Mouse (Mus musculus): ENCODE measurements at regions not wholly inside any gene's neighbourhood (a gene's known extent, or its start where the extent isn't known, plus 50 kb on each side); places are given as distances from the start of the nearest gene placed in this dataset.

GRCm38 (mm10) chr1:169051863-169052257 is 479.4 kb downstream of the Nuf2 start:
- H3K4me2 ChIP-seq (ENCODE audit: low read depth, low read length) = no peak overlapping the region
- ATAC-seq = no peak
- H3K27me3 ChIP-seq (replicated peaks; ENCODE audit: control insufficient read depth, insufficient read depth, low read length) = no peaks in the 10 kb centered on the region
- H3K9me3 ChIP-seq (ENCODE audit: control insufficient read depth, low read length) = no peaks in the 10 kb centered on the region
- no peak overlapping the region for H3K9ac ChIP-seq (ENCODE audit: low read depth, low read length)
- 63% methylated on average over 8 of the region's 8 CpGs for WGBS
- H3K4me3 ChIP-seq (ENCODE audit: low read length) = no peak overlapping the region
- H3K36me3 ChIP-seq (ENCODE audit: control insufficient read depth, insufficient read depth, low read length) = no peaks in the 10 kb centered on the region
- no peaks in the 10 kb centered on the region for H3K4me1 ChIP-seq (ENCODE audit: control insufficient read depth, insufficient read depth, low read length)
- no peak overlapping the region for H3K27ac ChIP-seq (ENCODE audit: low read length)

GRCm38 (mm10) chr1:169051085-169051862 is 480.0 kb downstream of the Nuf2 start:
- ATAC-seq = no peak
- no peak overlapping the region for H3K4me3 ChIP-seq (ENCODE audit: low read length)
- no peaks in the 10 kb centered on the region for H3K27me3 ChIP-seq (replicated peaks; ENCODE audit: control insufficient read depth, insufficient read depth, low read length)
- H3K27ac ChIP-seq (ENCODE audit: low read length) = no peak overlapping the region
- H3K9me3 ChIP-seq (ENCODE audit: control insufficient read depth, low read length) = no peaks in the 10 kb centered on the region
- WGBS = 35% methylated on average over 11 of the region's 11 CpGs
- H3K36me3 ChIP-seq (ENCODE audit: control insufficient read depth, insufficient read depth, low read length) = no peaks in the 10 kb centered on the region
- no peak overlapping the region for H3K9ac ChIP-seq (ENCODE audit: low read depth, low read length)
- no peak overlapping the region for H3K4me2 ChIP-seq (ENCODE audit: low read depth, low read length)
- no peaks in the 10 kb centered on the region for H3K4me1 ChIP-seq (ENCODE audit: control insufficient read depth, insufficient read depth, low read length)

GRCm38 (mm10) chr1:169049846-169050245 is 481.4 kb downstream of the Nuf2 start:
- 83% methylated on average over 2 of the region's 2 CpGs for WGBS
- ATAC-seq = no peak
- no peak overlapping the region for H3K4me2 ChIP-seq (ENCODE audit: low read depth, low read length)
- no peaks in the 10 kb centered on the region for H3K27me3 ChIP-seq (replicated peaks; ENCODE audit: control insufficient read depth, insufficient read depth, low read length)
- no peaks in the 10 kb centered on the region for H3K4me1 ChIP-seq (ENCODE audit: control insufficient read depth, insufficient read depth, low read length)
- H3K36me3 ChIP-seq (ENCODE audit: control insufficient read depth, insufficient read depth, low read length) = no peaks in the 10 kb centered on the region
- no peaks in the 10 kb centered on the region for H3K9me3 ChIP-seq (ENCODE audit: control insufficient read depth, low read length)
- no peak overlapping the region for H3K4me3 ChIP-seq (ENCODE audit: low read length)
- H3K9ac ChIP-seq (ENCODE audit: low read depth, low read length) = no peak overlapping the region
- H3K27ac ChIP-seq (ENCODE audit: low read length) = no peak overlapping the region

DNA sequence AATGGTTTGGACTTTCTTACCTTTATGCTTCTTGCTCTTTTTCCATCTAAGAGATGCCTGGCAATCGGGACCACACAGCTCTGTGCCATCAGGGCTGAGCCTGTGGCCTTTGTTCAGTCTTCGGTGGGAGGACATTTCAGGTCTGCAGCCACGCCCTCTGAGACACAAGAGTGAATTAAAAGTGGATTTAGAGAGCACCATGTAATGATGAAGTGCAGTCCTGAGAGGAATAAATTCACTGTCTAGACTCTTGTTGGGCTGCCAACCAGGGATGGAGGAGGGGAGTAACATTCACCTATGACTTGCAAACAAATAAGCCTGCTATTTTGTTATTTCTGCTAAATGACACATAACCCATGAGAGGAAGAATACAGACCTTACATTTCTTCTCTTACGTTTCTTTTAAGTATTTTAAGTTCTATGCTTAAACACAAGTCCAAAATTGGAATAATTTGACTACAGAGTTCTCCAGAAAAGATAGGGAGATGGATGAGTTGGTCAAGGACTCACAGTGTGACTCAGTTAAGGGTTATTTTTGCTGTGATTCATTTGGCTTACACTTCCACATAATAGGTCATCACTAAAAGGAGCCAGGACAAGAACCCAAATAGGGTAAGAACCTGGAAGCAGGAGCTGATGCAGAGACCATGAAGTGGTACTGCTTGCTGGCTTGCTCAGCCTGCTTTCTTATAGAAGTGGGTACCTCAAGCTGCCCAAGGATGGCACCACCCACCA is 484.3 kb downstream of the Nuf2 start:
- no peaks in the 10 kb centered on the region for H3K9me3 ChIP-seq (ENCODE audit: control insufficient read depth, low read length)
- no peaks in the 10 kb centered on the region for H3K27me3 ChIP-seq (replicated peaks; ENCODE audit: control insufficient read depth, insufficient read depth, low read length)
- no peaks in the 10 kb centered on the region for H3K4me1 ChIP-seq (ENCODE audit: control insufficient read depth, insufficient read depth, low read length)
- no peak overlapping the region for H3K4me3 ChIP-seq (ENCODE audit: low read length)
- no peak overlapping the region for H3K9ac ChIP-seq (ENCODE audit: low read depth, low read length)
- no peak overlapping the region for H3K27ac ChIP-seq (ENCODE audit: low read length)
- no peak overlapping the region for H3K4me2 ChIP-seq (ENCODE audit: low read depth, low read length)
- no peak for ATAC-seq
- H3K36me3 ChIP-seq (ENCODE audit: control insufficient read depth, insufficient read depth, low read length) = no peaks in the 10 kb centered on the region
- WGBS = 75% methylated on average over 4 of the region's 4 CpGs

DNA sequence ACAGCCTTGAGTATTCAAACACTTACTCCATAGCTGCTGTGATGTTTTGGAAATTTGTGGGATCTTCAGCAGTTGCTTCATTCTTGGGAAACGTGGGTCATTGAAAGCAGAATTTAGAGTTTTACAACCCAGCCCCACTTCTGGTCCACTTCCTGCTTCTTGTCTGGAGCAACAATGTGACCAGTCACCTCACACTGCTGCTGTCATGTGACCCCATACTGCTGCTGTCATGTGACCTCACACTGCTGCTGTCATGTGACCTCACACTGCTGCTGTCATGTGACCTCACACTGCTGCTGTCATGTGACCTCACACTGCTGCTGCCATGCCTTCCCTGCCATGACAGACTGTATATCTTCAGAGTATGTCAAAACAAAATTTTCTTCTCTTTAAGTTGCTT is 497.7 kb downstream of the Nuf2 start:
- no peaks in the 10 kb centered on the region for H3K27me3 ChIP-seq (replicated peaks; ENCODE audit: control insufficient read depth, insufficient read depth, low read length)
- H3K9me3 ChIP-seq (ENCODE audit: control insufficient read depth, low read length) = no peaks in the 10 kb centered on the region
- no peak overlapping the region for H3K4me3 ChIP-seq (ENCODE audit: low read length)
- no peak overlapping the region for H3K4me2 ChIP-seq (ENCODE audit: low read depth, low read length)
- H3K36me3 ChIP-seq (ENCODE audit: control insufficient read depth, insufficient read depth, low read length) = no peaks in the 10 kb centered on the region
- no peak for ATAC-seq
- no peak overlapping the region for H3K27ac ChIP-seq (ENCODE audit: low read length)
- no peak overlapping the region for H3K9ac ChIP-seq (ENCODE audit: low read depth, low read length)
- H3K4me1 ChIP-seq (ENCODE audit: control insufficient read depth, insufficient read depth, low read length) = no peaks in the 10 kb centered on the region
- 68% methylated on average over 1 of the region's 1 CpGs for WGBS

DNA sequence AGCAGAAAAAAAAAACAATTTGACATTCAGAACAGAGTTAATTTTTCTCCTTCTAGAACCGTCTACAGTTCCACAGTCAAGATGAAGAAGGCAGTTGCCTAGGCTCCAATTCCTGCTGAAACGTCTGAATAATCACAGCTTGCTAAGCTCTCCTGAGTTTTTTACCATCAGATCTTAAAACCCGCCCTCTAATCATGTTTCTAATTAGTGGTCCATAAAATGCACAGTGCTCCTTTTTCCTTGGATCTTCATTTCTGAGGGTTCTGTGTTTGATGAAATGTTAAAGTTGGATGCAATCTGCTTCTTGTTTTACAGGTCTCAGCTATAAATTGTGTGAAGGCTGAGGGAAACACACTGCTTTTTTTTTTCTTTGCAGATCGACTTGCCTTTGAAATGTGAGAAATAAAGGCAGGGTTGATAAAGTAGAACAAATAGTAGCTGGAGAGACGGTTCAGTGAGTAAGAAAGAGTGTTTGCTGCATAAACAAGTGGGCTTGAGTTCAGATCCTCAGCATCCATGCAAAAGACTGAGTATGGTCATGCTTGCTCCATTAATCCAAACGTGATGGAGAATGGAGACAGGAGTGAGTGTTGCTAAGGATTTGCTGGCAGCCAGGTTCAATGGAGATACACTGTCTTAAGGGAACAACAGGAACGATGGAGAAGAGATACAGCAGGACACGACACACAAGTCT is 499.3 kb downstream of the Nuf2 start:
- Histone ChIP-seq H3K9ac (ENCODE audit: low read depth, low read length) (no peak overlapping the region), H3K27ac (ENCODE audit: low read length) (no peak overlapping the region), H3K4me2 (ENCODE audit: low read depth, low read length) (no peak overlapping the region), H3K4me3 (ENCODE audit: low read length) (no peak overlapping the region), H3K4me1 (ENCODE audit: control insufficient read depth, insufficient read depth, low read length) (no peaks in the 10 kb centered on the region), H3K36me3 (ENCODE audit: control insufficient read depth, insufficient read depth, low read length) (no peaks in the 10 kb centered on the region), H3K9me3 (ENCODE audit: control insufficient read depth, low read length) (no peaks in the 10 kb centered on the region), H3K27me3 (replicated peaks; ENCODE audit: control insufficient read depth, insufficient read depth, low read length) (no peaks in the 10 kb centered on the region)
- no peak for ATAC-seq
- WGBS = 60% methylated on average over 8 of the region's 8 CpGs

- Histone ChIP-seq H3K9me3 (ENCODE audit: control insufficient read depth, low read length) (no peaks in the 10 kb centered on the region), H3K36me3 (ENCODE audit: control insufficient read depth, insufficient read depth, low read length) (no peaks in the 10 kb centered on the region), H3K27me3 (replicated peaks; ENCODE audit: control insufficient read depth, insufficient read depth, low read length) (no peaks in the 10 kb centered on the region), H3K4me2 (ENCODE audit: low read depth, low read length) (no peak overlapping the region), H3K4me3 (ENCODE audit: low read length) (no peak overlapping the region), H3K9ac (ENCODE audit: low read depth, low read length) (no peak overlapping the region), H3K4me1 (ENCODE audit: control insufficient read depth, insufficient read depth, low read length) (no peaks in the 10 kb centered on the region), H3K27ac (ENCODE audit: low read length) (no peak overlapping the region)
- no peak for ATAC-seq
- WGBS = 75% methylated on average over 6 of the region's 6 CpGs
Measured at GRCm38 (mm10) chr1:169027706-169028105, 503.6 kb downstream of the Nuf2 start.

GRCm38 (mm10) chr1:169027241-169027640 is 504.0 kb downstream of the Nuf2 start:
- Histone ChIP-seq H3K4me1 (ENCODE audit: control insufficient read depth, insufficient read depth, low read length) (no peaks in the 10 kb centered on the region), H3K36me3 (ENCODE audit: control insufficient read depth, insufficient read depth, low read length) (no peaks in the 10 kb centered on the region), H3K9ac (ENCODE audit: low read depth, low read length) (no peak overlapping the region), H3K4me3 (ENCODE audit: low read length) (no peak overlapping the region), H3K27me3 (replicated peaks; ENCODE audit: control insufficient read depth, insufficient read depth, low read length) (no peaks in the 10 kb centered on the region), H3K9me3 (ENCODE audit: control insufficient read depth, low read length) (no peaks in the 10 kb centered on the region), H3K4me2 (ENCODE audit: low read depth, low read length) (no peak overlapping the region), H3K27ac (ENCODE audit: low read length) (no peak overlapping the region)
- no peak for ATAC-seq
- 91% methylated on average over 3 of the region's 3 CpGs for WGBS

- ATAC-seq = no peak
- WGBS = 75% methylated on average over 4 of the region's 4 CpGs
Measured at GRCm38 (mm10) chr1:169024531-169024930, 506.7 kb downstream of the Nuf2 start.

More at GRCm38 (mm10) chr1:169024531-169024930, 506.7 kb downstream of the Nuf2 start:
- H3K4me3 ChIP-seq (ENCODE audit: low read length) = no peak overlapping the region
- H3K27me3 ChIP-seq (replicated peaks; ENCODE audit: control insufficient read depth, insufficient read depth, low read length) = no peaks in the 10 kb centered on the region
- H3K4me2 ChIP-seq (ENCODE audit: low read depth, low read length) = no peak overlapping the region
- H3K36me3 ChIP-seq (ENCODE audit: control insufficient read depth, insufficient read depth, low read length) = no peaks in the 10 kb centered on the region
- H3K4me1 ChIP-seq (ENCODE audit: control insufficient read depth, insufficient read depth, low read length) = no peaks in the 10 kb centered on the region
- H3K27ac ChIP-seq (ENCODE audit: low read length) = no peak overlapping the region
- H3K9me3 ChIP-seq (ENCODE audit: control insufficient read depth, low read length) = no peaks in the 10 kb centered on the region
- H3K9ac ChIP-seq (ENCODE audit: low read depth, low read length) = no peak overlapping the region
